Mouse (Mus musculus) hindbrain, embryonic 10.5 days (tissue): ENCODE measurements around the gene Myo16. TPM values are rescaled to one million over a fixed set of nuclear protein-coding genes. Genes with fewer than 3 reads are reported as not detected.

ENCODE experiments used
- DNase-seq: peaks from one replicate; pipeline ENCODE4 v3.0.0-alpha.2; 2017; ENCODE audit warnings: low spot score
- H3K27ac ChIP-seq: fragments of 300-500 bp; sonication (generic); 2 replicates; pipeline ENCODE4 v1.5.1; 2016; ENCODE audit warnings: mild to moderate bottlenecking, moderate library complexity
- H3K27me3 ChIP-seq: fragments of 300-500 bp; sonication (generic); 2 replicates; pipeline ENCODE4 v1.6.1; 2016; ENCODE audit warnings: mild to moderate bottlenecking; ENCODE audit not compliant: poor library complexity, insufficient read depth, severe bottlenecking
- H3K36me3 ChIP-seq: fragments of 300-500 bp; sonication (generic); 2 replicates; pipeline ENCODE4 v1.6.1; 2016; ENCODE audit warnings: mild to moderate bottlenecking, moderate library complexity
- H3K4me1 ChIP-seq: fragments of 300-500 bp; sonication (generic); replicated peaks from 2 replicates; pipeline ENCODE4 v1.6.1; 2016; ENCODE audit warnings: mild to moderate bottlenecking
- H3K4me3 ChIP-seq: fragments of 300-500 bp; sonication (generic); 2 replicates; pipeline ENCODE4 v1.5.1; 2016; ENCODE audit warnings: mild to moderate bottlenecking, moderate library complexity
- H3K9me3 ChIP-seq: fragments of 300-500 bp; sonication (generic); 2 replicates; pipeline ENCODE4 v1.6.1; 2016; ENCODE audit warnings: mild to moderate bottlenecking, moderate library complexity
- WGBS: fragments of 180-500 bp; shearing (Covaris S2); methylation state at CpG from one replicate; pipeline ENCODE4 v1.1.7; 2016; 5-methylcytosine and 5-hydroxymethylcytosine counted together
- polyA plus RNA-seq: library from polyadenylated mRNA; unstranded; fragments of >200 nt; fragmentation: Nextera tagmentation; extraction: Ambion mirVana; gene quantifications from 2 replicates; pipeline ENCODE4 v1.2.1, GENCODE M21; 2016

The Myo16 gene
- polyA plus RNA-seq, 1 experiment from 2014 or later: 2.8 TPM

- Histone ChIP-seq H3K36me3 (no peaks in the 10 kb centered on the region), H3K27me3 (no peaks in the 10 kb centered on the region), H3K27ac (no peak overlapping the region), H3K4me3 (no peak overlapping the region), H3K9me3 (no peaks in the 10 kb centered on the region), H3K4me1 (no peaks in the 10 kb centered on the region)
- 85% methylated on average over 2 of the region's 2 CpGs for WGBS
- no peak for DNase-seq
These were observed 11.2 kb downstream of the Myo16 start for GRCm38 (mm10) chr8:10164959-10165358.

- Histone ChIP-seq H3K4me3 (no peak overlapping the region), H3K9me3 (no peaks in the 10 kb centered on the region), H3K27ac (no peak overlapping the region), H3K4me1 (peaks cover 16% of the 10 kb centered on the region), H3K27me3 (no peaks in the 10 kb centered on the region), H3K36me3 (no peaks in the 10 kb centered on the region)
- DNase-seq: no peak
- 85% methylated on average over 4 of the region's 4 CpGs for WGBS
These were observed 14.6 kb downstream of the Myo16 start for GRCm38 (mm10) chr8:10168326-10168725.

GRCm38 (mm10) chr8:10169894-10170293 is 16.2 kb downstream of the Myo16 start:
- DNase-seq: no peak
- 76% methylated on average over 3 of the region's 3 CpGs for WGBS
- H3K27ac ChIP-seq: no peak overlapping the region

GRCm38 (mm10) chr8:10171321-10171720 is 17.6 kb downstream of the Myo16 start:
- Histone ChIP-seq H3K4me1 (peaks cover 46% of the 10 kb centered on the region), H3K27me3 (no peaks in the 10 kb centered on the region), H3K4me3 (no peak overlapping the region), H3K27ac (no peak overlapping the region), H3K36me3 (no peaks in the 10 kb centered on the region), H3K9me3 (no peaks in the 10 kb centered on the region)
- WGBS: 85% methylated on average over 2 of the region's 2 CpGs
- no peak for DNase-seq

More at GRCm38 (mm10) chr8:10169894-10170293, 16.2 kb downstream of the Myo16 start:
- no peaks in the 10 kb centered on the region for H3K27me3 ChIP-seq
- peaks cover 32% of the 10 kb centered on the region for H3K4me1 ChIP-seq
- no peaks in the 10 kb centered on the region for H3K36me3 ChIP-seq
- H3K9me3 ChIP-seq: no peaks in the 10 kb centered on the region
- no peak overlapping the region for H3K4me3 ChIP-seq

- no peaks in the 10 kb centered on the region for H3K36me3 ChIP-seq
- peak overlapping the region; percentile 81 for H3K27ac ChIP-seq
- H3K27me3 ChIP-seq: no peaks in the 10 kb centered on the region
- H3K4me1 ChIP-seq: peaks cover 56% of the 10 kb centered on the region
- H3K4me3 ChIP-seq: no peak overlapping the region
- DNase-seq: no peak
- no peaks in the 10 kb centered on the region for H3K9me3 ChIP-seq
- WGBS: 96% methylated on average over 3 of the region's 3 CpGs
These were observed 18.6 kb downstream of the Myo16 start for GRCm38 (mm10) chr8:10172278-10172677.

- Histone ChIP-seq H3K4me1 (peaks cover 57% of the 10 kb centered on the region), H3K27me3 (no peaks in the 10 kb centered on the region), H3K27ac (peak overlapping the region; percentile 81), H3K36me3 (no peaks in the 10 kb centered on the region), H3K4me3 (no peak overlapping the region), H3K9me3 (no peaks in the 10 kb centered on the region)
- DNase-seq: peak; percentile 58
- 39% methylated on average over 9 of the region's 9 CpGs for WGBS
These were observed 19.5 kb downstream of the Myo16 start for GRCm38 (mm10) chr8:10173033-10173747.

GRCm38 (mm10) chr8:10174201-10174840 is 20.6 kb downstream of the Myo16 start:
- Histone ChIP-seq H3K27me3 (no peaks in the 10 kb centered on the region), H3K9me3 (no peaks in the 10 kb centered on the region), H3K36me3 (no peaks in the 10 kb centered on the region), H3K4me1 (peaks cover 57% of the 10 kb centered on the region), H3K27ac (peak overlapping the region; percentile 75), H3K4me3 (no peak overlapping the region)
- peak; percentile 8 for DNase-seq
- 69% methylated on average over 5 of the region's 5 CpGs for whole genome bisulfite sequencing

GRCm38 (mm10) chr8:10174841-10175680 is 21.4 kb downstream of the Myo16 start:
- peaks cover 57% of the 10 kb centered on the region for H3K4me1 ChIP-seq
- H3K36me3 ChIP-seq: no peaks in the 10 kb centered on the region
- no peak for DNase-seq
- no peaks in the 10 kb centered on the region for H3K9me3 ChIP-seq
- no peaks in the 10 kb centered on the region for H3K27me3 ChIP-seq
- no peak overlapping the region for H3K4me3 ChIP-seq
- H3K27ac ChIP-seq: peak overlapping the region; percentile 75
- 90% methylated on average over 7 of the region's 7 CpGs for WGBS

- H3K36me3 ChIP-seq: no peaks in the 10 kb centered on the region
- H3K9me3 ChIP-seq: no peaks in the 10 kb centered on the region
- H3K4me3 ChIP-seq: no peak overlapping the region
- peaks cover 56% of the 10 kb centered on the region for H3K4me1 ChIP-seq
- DNase-seq: no peak
- H3K27me3 ChIP-seq: no peaks in the 10 kb centered on the region
- no peak overlapping the region; the same call in 1 of the 2 replicates for H3K27ac ChIP-seq
- 73% methylated on average over 4 of the region's 4 CpGs for WGBS
These were observed 22.3 kb downstream of the Myo16 start for GRCm38 (mm10) chr8:10175976-10176375.

GRCm38 (mm10) chr8:10177131-10177530 is 23.4 kb downstream of the Myo16 start:
- no peaks in the 10 kb centered on the region for H3K27me3 ChIP-seq
- no peak for DNase-seq
- H3K4me3 ChIP-seq: no peak overlapping the region
- 0 out of 2 replicates have a peak overlapping the region, but pooled peaks have one; percentile 40 for H3K27ac ChIP-seq
- 66% methylated on average over 4 of the region's 4 CpGs for WGBS
- no peaks in the 10 kb centered on the region for H3K36me3 ChIP-seq
- peaks cover 59% of the 10 kb centered on the region for H3K4me1 ChIP-seq
- no peaks in the 10 kb centered on the region for H3K9me3 ChIP-seq

GRCm38 (mm10) chr8:10178986-10179385 is 25.3 kb downstream of the Myo16 start:
- Histone ChIP-seq H3K27me3 (no peaks in the 10 kb centered on the region), H3K9me3 (no peaks in the 10 kb centered on the region), H3K4me3 (no peak overlapping the region), H3K36me3 (no peaks in the 10 kb centered on the region), H3K4me1 (peaks cover 51% of the 10 kb centered on the region), H3K27ac (no peak overlapping the region)
- DNase-seq: no peak

GRCm38 (mm10) chr8:10190607-10191006 is 36.9 kb downstream of the Myo16 start:
- no peak for DNase-seq
- Histone ChIP-seq H3K27me3 (no peaks in the 10 kb centered on the region), H3K9me3 (peaks cover 1% of the 10 kb centered on the region; the same call in 1 of the 2 replicates), H3K27ac (no peak overlapping the region), H3K4me3 (no peak overlapping the region), H3K4me1 (no peaks in the 10 kb centered on the region), H3K36me3 (no peaks in the 10 kb centered on the region)
- WGBS: 88% methylated on average over 6 of the region's 6 CpGs

- 49% methylated on average over 7 of the region's 7 CpGs for WGBS
- Histone ChIP-seq H3K36me3 (no peaks in the 10 kb centered on the region), H3K4me1 (peaks cover 16% of the 10 kb centered on the region), H3K27me3 (peaks cover 3% of the 10 kb centered on the region; the same call in 1 of the 2 replicates), H3K9me3 (no peaks in the 10 kb centered on the region), H3K27ac (no peak overlapping the region), H3K4me3 (no peak overlapping the region)
- peak; percentile 42 for DNase-seq
These were observed 44.5 kb downstream of the Myo16 start for GRCm38 (mm10) chr8:10198164-10198563.
